Mouse (Mus musculus): ENCODE measurements at regions not wholly inside any gene's neighbourhood (a gene's known extent, or its start where the extent isn't known, plus 50 kb on each side); places are given as distances from the start of the nearest gene placed in this dataset.

DNA sequence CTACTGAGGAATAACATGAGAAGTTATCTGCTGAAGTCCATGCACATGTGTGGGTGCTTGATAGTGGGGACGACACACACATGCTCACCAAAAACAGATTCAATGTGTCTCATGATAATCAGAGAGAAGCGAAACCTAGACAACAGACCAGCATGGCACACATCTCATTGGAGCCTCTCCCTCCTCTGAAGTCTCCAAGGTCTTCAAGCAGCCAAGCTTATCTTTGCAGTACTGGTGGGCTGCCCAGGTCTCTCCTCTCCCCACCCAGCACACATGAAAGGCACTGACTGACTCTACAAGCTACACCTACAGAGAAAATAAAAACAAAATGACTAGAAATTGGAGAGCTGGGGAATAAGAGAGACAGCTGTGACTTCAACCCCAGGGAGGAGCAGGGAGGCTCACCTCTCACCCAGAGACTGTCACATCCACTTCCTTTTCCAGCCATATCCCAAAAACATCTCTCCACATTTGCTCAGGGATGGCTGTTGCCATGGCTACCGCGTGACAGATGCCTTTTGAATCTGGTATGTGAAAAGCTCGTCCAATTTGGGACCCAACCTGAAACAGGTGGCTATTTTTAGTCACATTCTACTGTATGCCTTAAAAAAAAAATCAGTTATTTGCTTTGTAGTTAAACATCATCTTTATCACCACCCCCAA lies 62.7 kb upstream of the Lclat1 start:
- no peak for ATAC-seq (replicated peaks; ENCODE audit: low FRiP score, poor library complexity, severe bottlenecking)

DNA sequence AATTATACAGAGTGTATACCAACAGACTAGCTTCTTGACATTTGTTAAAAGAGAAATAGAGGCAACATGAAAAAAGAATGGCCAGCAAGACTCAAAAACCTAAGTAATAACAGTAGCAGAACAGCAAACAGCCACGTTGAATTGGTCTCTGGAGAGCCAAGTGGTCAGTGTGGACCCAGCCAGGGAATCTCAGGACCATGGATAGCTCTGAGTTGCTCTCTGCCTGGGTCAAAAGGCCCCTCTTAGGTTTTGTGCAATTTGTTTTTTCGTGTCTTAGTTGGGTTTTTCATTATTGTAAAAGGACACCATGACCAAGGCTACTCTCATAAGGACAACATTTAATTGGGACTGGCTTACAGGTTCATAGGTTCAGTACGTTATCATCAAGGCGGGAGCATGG lies 60.8 kb upstream of the Lclat1 start:
- ATAC-seq (replicated peaks; ENCODE audit: low FRiP score, poor library complexity, severe bottlenecking): no peak

DNA sequence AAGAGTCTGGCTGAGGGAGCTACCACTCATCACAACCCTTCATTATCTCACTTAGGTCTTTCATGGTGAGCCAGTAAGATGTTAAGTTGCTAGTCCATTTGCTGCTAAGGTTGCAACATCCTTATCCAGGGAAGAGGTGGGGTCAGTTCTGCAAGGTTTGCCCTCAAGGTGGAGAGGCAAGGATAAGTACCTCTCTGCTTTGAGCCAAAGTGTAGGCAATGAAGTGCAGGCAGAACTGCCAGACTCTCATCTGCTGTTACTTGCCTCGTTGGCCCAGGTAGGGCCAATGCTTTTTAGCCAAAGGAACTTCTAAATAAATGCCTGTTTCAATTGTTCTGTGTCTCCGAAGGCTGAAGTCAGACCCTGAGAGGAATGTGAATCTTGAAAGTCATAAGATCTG lies 59.6 kb upstream of the Lclat1 start:
- no peak for ATAC-seq (replicated peaks; ENCODE audit: low FRiP score, poor library complexity, severe bottlenecking)

DNA sequence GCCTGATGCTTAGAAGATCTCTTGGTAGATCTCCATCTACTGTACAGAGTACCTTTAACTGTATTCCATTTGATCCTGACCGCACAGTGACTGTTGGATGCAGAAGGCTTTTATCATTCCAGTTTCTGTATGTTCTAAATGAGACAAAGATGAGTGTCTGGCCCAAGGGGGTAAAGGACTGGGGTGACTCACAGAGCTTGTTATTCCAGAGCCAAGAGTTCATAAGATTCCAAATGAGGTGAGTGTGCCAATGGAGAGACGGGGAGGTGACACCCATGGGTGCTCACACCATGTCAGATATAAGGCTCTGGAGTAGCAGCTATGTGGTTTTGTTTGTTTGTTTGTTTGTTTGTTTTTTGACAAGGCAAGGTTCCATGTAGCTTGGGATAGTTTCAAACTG lies 54.8 kb upstream of the Lclat1 start:
- no peak for ATAC-seq (replicated peaks; ENCODE audit: low FRiP score, poor library complexity, severe bottlenecking)

DNA sequence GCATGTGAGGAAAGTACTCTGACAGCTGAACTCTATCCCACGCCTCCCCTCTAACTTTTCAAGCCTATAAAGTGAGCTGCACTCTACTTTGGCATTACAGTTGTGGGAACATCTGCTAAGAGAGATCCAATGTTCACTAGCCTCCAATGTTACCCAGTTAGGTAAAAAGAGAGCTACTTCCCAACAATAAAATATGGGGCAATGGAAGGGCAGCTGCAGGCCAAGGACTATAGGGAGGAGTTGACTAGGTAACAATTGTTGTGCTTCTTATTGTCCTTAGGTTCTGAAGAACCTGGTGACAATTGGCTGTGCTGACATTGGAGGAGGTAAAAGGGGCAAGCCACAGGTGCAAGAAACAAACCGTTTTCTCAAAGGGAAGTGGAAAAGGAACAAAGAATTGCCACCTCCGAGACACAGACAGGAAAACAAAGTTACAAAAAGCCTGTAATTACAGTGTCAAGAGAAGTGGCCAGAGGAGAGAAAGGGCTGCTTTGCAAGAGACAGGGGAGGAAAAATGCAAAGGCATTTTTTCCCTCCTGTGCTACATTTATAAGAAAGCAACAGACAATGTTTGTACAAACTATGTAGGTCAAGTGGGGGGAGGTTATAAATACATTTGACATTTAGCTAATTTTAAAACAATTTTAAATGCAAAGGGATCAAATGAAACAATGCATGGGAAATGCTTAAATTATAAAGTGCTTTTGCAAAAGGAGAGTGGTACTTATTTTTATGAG lies 54.1 kb upstream of the Lclat1 start:
- no peak for ATAC-seq (replicated peaks; ENCODE audit: low FRiP score, poor library complexity, severe bottlenecking)

DNA sequence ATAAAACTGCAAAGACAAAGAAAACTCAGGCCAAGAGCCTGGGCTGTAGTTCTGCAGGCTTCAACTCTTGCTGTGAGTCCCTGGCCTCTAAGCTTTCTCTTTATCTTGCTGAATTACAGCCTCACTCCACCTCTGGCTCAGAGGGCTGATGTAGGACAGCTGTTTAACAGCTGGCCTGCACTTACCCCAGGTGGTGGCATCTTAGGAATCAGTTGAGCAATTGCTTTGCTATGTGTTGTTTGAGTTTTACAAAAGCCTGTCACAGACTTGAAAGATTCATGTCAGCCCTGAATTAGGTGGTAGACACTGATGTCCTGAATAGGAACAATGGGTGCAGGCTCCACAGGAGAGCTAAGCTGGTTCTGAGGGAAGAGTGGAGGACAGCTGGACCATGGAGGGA lies 53.6 kb upstream of the Lclat1 start:
- no peak for ATAC-seq (replicated peaks; ENCODE audit: low FRiP score, poor library complexity, severe bottlenecking)

DNA sequence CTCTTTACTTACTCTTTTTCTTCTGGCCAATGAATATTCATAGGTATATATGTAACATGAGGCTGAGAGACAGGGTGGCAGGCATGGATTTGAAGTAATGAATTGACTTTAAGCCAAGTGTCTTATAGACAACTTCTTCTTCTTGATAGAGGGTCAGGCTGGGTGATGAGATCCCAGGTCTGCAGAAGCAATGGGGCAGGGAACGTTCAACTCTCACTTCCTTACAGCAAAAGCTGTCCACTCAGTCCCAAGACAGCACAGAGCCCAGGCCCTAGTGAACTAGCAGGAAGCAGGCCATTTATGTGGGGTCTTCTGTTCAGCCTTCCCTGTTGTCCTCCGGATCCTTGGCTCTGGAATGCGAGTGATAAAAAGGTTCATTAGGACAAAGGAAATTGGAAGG lies 52.6 kb upstream of the Lclat1 start:
- ATAC-seq (replicated peaks; ENCODE audit: low FRiP score, poor library complexity, severe bottlenecking): no peak

DNA sequence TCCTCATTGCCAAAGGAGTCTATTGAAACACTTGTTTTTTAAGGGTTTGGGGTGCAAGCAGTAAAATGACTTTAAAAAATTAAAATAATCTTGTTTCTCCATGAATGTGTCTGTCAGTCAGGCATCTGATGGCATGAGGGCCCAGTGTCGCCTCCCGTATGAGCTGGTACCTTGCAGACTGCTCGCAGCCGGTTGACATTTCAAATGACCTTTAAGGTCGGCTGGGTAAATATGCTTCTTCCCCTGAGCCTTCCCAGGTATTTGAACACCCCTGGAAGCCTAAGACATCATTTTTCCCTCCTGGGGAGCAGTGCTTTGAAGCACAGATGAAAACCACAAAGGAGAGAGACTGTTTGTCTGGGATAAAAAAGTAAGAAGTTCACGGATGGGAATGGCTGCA lies 52.2 kb upstream of the Lclat1 start:
- ATAC-seq (replicated peaks; ENCODE audit: low FRiP score, poor library complexity, severe bottlenecking): no peak

DNA sequence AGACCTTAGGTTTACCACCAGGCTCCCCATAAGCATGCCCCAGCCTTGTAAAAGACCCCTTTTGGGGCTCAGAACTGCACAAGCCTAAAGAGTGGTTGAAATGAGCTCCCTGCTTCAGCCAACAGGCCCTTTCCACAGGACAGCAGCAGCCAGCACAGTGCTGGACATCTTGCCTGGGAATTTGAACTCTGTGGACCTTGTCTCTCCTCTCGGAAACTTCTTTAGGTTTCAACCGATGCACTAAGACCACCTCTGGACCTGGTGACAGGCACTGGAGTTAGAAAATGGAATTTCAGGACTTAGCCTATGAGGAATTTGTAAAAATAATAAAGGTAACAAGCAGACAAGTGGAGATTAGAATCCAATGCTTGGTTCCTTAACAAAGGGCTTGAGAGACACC lies 51.2 kb upstream of the Lclat1 start:
- ATAC-seq (replicated peaks; ENCODE audit: low FRiP score, poor library complexity, severe bottlenecking): no peak

Measured in erythroid progenitor cell, adult 5-6 weeks (primary cell).